Mouse (Mus musculus): ENCODE results near the gene Pde4a.
"Not testable (repeated sequence)": the region's sequence is repeated elsewhere in the genome, so short reads cannot be mapped to it uniquely, and the experiment has no call there.

Gene Pde4a

DNA sequence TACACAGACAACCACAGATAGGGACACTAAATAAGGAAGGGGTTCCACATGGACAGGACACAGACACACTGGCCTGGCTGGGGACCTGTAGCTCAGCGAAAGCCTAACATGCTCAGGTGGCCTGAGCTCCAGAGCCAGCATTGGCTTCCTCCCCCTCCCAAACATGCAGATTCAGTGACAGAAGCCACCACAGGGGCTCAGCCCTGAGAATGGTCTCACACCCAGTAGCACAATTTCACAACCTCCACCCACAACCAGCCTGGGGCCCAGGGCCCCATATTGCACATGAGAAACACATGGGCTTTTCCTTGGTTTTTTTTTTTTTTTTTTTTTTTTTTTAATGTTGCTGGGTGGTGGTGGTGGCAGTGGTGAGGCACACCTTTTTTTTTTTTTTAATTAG is 80.8 kb downstream of the Pde4a start:
- no peak for DNase-seq

DNA sequence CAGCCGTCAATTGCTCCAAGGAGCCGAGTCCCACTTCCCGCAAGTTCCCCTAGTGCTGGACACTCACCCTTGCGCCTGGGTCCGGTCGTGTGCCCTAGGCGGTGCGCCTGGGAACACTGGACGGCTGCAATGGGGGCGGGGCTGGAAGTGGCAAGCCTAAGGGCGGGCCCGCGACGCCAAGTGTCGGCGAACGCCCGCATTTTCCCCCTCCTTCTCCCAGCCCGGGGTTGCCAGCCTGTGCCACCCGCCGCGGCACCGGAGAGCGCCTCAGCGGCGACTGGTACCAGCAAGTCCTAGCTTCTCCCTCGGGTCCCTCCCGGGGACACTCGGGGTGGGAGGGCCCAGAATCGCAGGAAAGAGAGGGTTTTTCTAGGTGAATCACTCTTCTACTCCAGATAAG is 82.8 kb downstream of the Pde4a start, which contains the start of gene S1pr5:
S1pr5 (minus strand) TSS at position 118 of the 400 bp plus-strand sequence.
- DNase-seq = peak; percentile 59

DNA sequence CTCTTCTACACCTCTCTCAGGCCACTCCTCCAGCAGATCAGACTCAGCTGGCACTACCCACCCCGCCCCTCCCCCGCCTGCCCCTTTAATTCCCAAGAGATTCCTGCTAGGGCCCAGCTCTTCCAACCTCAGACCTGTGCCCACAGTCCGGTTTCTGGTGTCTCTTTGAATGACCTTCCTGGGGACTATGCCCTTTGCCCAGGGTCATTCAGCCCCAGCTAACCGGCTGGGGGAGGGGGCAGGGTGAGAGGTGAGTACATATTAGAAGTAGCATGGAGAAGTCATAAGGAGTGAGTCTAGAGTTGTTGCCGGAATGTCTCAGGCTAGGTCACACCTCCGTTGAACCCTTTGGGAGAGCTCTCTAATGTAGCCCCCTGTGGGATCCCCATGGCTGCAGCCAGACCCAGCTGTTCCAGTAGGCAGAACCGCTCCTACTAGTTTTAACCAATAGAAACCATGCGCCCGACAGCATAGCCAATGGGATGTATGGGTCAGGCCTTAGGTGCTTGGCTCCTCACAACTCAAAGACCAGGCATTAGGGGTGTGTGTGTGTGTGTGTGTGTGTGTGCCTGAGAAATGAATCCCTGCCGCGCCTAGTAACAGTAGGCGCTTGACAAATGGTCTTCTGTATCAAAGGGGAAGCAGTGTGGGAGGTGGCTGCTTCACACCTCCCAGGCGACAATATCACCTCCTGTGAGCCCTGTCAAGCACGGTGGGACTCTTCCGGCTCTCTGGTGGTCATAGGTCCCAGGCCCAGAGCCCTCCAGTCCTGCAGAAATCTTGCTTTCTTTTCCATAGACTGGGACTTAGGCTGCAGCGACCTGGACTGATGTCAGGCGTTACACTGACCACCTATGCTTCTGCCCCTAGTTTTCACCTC is 84.4 kb downstream of the Pde4a start:
- no peak for DNase-seq

DNA sequence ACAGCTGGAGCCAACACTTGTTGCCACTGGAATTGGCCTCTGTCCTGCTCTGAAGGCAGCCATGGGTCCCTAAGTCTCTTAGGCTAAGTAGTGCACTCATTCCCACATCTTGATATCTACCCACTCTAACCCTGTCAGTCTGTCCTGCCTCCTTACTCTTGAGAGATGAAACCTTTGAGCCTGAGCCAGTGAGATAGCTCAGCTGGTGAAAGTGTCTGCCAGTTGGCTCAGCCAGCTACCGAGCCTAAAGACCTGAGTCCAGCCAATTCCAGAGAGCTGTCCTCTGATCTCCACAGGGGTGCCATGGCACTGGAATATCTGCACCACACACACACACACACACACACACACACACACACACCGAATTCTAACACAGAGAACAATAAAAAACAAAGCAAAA is 85.0 kb downstream of the Pde4a start:
- DNase-seq = no peak

- no peak for DNase-seq
These were observed 85.7 kb downstream of the Pde4a start for GRCm38 (mm10) chr9:21251116-21251735.

GRCm38 (mm10) chr9:21254690-21255089 is 89.2 kb downstream of the Pde4a start:
- no peak for DNase-seq

GRCm38 (mm10) chr9:21256349-21256748 is 90.8 kb downstream of the Pde4a start:
- DNase-seq = not testable (repeated sequence)

DNA sequence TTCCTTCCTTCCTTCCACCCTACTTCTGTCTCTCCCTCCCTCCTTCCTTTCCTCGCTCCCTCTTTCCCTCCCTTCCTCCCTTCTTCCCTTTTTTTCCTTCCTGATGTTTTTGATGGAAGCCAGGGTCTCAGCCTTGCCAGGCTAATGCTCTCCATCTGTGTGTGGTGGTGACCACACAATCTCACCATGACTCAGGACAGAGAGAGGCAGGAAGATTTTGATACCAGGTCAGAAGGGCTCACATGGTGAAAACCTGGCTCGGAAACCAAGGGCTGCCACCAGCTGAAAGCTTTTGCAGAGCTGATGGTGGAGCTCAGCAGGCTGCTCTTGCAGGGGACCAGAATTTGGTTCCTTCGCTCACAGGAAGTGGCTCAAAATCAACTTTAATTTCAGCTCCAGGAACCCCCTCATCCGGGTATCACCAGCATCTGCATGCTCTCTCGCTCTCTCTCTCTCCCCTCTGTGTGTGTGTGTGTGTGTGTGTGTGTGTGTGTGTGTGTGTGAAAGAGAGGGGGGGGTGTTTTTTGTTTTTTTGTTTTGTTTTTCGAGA is 95.1 kb downstream of the Pde4a start:
- no peak for DNase-seq

- no peak for DNase-seq
These were observed 96.3 kb downstream of the Pde4a start for GRCm38 (mm10) chr9:21261831-21262230.
